Mouse (Mus musculus) liver, postnatal 0 days (tissue): ENCODE measurements around the gene Golgb1.

ENCODE experiments used
- CTCF ChIP-seq: sonication (generic); IDR thresholded peaks from 2 replicates; pipeline ENCODE4 v1.5.1; 2016; ENCODE audit warnings: antibody characterized with exemption, low read depth
- EP300 ChIP-seq: IDR thresholded peaks from 2 replicates; pipeline ENCODE4 v1.6.1; 2016; ENCODE audit warnings: antibody characterized with exemption, low read depth, mild to moderate bottlenecking

- TF ChIP-seq EP300 (no peak), CTCF (no peak)
Measured at GRCm38 (mm10) chr16:36869442-36869841, 5.5 kb upstream of the Golgb1 start.
